Mouse (Mus musculus): ENCODE measurements around the gene Arg1. TPM values are rescaled to one million over a fixed set of nuclear protein-coding genes. Genes with fewer than 3 reads are reported as not detected.
A peak's percentile ranks its signal among the peaks of the same experiment; 100 is the strongest.

The Arg1 gene
- total RNA-seq, 2 experiments from 2014 or later: not detected

DNA sequence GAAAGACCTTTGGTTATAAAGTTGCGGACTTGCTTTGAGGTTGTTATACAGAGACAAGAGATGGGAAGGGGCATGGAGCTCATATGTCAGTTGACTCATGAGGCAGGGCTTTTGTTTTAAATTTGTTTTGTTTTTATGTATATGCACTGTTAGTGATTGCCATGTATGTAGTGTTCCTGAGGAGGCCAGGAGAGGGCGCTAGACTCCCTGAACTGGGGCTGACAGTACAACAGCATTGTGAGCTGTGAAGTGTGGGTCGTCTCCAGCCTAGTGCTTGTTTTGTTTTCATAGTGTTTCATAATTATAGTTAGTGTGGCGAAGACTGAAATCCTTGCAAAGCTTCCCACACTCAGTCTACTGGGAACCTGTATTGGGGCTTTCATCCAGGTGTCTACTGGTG lies 53.7 kb downstream of the Arg1 start:
- no peak overlapping the region for H3K4me3 ChIP-seq

DNA sequence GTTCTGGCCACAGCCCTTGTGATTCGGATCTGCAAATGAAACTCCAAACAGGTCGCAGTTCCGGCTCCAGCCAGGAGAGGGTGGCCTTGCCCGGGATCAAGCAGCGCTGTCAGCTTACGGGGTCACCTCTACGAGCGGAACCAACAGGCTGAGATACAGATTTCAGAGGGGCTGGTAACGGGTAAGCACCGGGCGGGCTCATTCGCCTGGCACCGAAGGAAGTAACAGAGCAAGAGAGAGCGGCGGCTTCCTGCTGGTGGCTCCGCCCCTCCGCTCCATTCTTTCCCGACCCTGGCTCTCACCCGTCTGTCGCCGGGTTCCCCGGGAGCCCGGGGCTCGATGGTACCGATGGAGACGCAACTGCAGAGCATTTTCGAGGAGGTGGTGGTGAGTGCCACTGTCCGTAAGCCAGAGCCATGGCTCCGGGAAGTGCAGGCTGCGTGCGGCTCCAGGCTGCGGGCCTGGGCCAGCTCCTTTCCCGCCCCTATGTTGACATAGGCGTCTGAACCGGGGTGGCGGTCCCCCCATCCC lies 57.5 kb downstream of the Arg1 start, which contains the start of gene Med23:
Med23 (plus strand) TSS at position 227 of the 531 bp plus-strand sequence.
- peak; percentile 96 for TF ChIP-seq CTCF (IDR thresholded peaks at IDR 0.05)
- intact Hi-C loops (cut with DNase I): loop anchor here (2.0 to 5.0 kb wide), 2 partner anchors 42 to 351 kb away; no protein-coding TSS in a partner anchor
- DNase-seq: peak; percentile 97

More for the DNA sequence above, 53.7 kb downstream of the Arg1 start:
- peak; percentile 28; the same call in 1 of the 2 replicates for TF ChIP-seq CTCF (IDR thresholded peaks at IDR 0.05)
- DNase-seq: no peak
- H3K27ac ChIP-seq: no peak overlapping the region
- intact Hi-C loops (cut with DNase I): loop anchor here (5.0 kb wide), 1 partner anchor 39 kb away; no protein-coding TSS in a partner anchor

More for the DNA sequence above, 57.5 kb downstream of the Arg1 start, which contains the start of gene Med23:
- Histone ChIP-seq H3K27ac (peak within 1 kb of the TSS; percentile 91), H3K4me3 (peak within 1 kb of the TSS; percentile 90)

Small RNAs within 50 kb of the gene (microRNA-seq; reads per million reads assigned to microRNA genes)
- not detected for gene Mir6905

Other genes with a start within 250 kb of the Arg1 start
- gene Enpp1, start 215.3 kb downstream of the Arg1 start, total RNA-seq (2021): 1 to 10 TPM; 2.6 to 6.1 TPM
- gene Enpp3, start 84.7 kb downstream of the Arg1 start, total RNA-seq (2021): 1 to 10 TPM; 1.6 to 2.0 TPM
- gene Med23, start 57.5 kb downstream of the Arg1 start, total RNA-seq (2021): 10 to 100 TPM in 1 of 2 experiments, 1 to 10 TPM in 1; 9.8 to 11.7 TPM

Data from gastrocnemius, adult 2 months (tissue).